Mouse (Mus musculus) cerebellum, postnatal 25 days (tissue): Measurements from ENCODE around the gene Dhh.

Experiments used
- DNase-seq, 2 experiments: peaks; one replicate each; pipeline ENCODE4 v3.0.0; 2021; ENCODE audit warnings: mixed read lengths in 2 of 2

Dhh gene

GRCm38 (mm10) chr15:98849165-98849564 is 49.2 kb downstream of the Dhh start:
- no peak for DNase-seq

DNA sequence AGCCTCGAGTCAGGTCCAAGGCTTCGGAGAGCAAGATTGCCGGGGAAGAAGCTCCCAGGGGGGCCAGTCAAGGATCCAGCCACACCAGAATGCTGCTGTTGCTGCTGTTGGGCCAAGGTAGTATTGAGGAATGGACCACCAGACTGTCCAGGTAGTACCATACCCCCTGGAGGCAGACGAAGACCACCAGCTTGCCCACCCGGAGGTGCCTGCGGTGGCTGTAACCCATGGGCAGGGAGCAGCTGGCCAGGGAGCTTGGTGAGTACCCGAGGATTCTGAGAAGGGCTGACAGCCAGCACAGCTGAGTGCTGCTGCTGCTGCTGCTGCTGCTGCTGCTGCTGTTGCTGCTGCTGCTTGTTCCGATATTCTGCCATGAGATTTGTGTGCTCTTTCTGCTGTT is 52.2 kb downstream of the Dhh start:
- DNase-seq, result no peak

DNA sequence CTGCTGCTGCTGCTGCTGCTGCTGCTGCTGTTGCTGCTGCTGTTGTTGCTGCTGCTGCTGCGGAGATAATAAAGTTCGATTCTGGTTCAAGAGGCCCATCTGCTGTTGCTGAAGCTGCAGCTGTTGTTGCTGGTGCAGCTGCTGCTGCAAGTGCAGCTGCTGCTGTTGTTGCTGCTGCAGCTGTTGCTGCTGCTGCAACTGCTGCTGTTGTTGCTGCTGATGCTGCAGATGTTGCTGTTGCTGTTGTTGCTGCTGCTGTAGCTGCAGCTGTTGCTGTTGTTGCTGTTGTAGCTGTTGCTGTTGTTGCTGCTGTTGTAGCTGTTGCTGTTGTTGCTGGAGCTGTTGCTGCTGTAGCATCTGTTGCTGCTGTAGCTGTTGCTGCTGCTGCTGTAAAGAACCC is 53.2 kb downstream of the Dhh start:
- DNase-seq, result no peak

- peak in 1 of 2 experiments; percentile 9 for DNase-seq
Observed at GRCm38 (mm10) chr15:98843595-98844223, 54.6 kb downstream of the Dhh start.
